Comparison of ENCODE assay signal across 19 mouse cellular contexts in genomic region chr14:122434039-122434438, GRCm38 (mm10). TPM values are rescaled to one million over a fixed set of nuclear protein-coding genes. Genes with fewer than 3 reads are reported as not detected.
"Had no signal": no experiment of that assay in that cellular context is flagged by ENCODE, and none has a peak within 500 bp of the region (broad histone marks: within the 10 kb centered on the region; RNA-seq: fewer than 3 reads in every experiment).

No protein-coding gene starts in this region.

- H3K9me3 ChIP-seq: limb, embryonic 12.5 days; limb, embryonic 15.5 days; lung, embryonic 15.5 days had no signal

- H3K36me3 ChIP-seq: limb, embryonic 12.5 days; limb, embryonic 15.5 days; lung, embryonic 15.5 days had no signal

- H3K4me1 ChIP-seq: limb, embryonic 15.5 days; lung, embryonic 15.5 days had no signal

- H3K4me3 ChIP-seq: limb, embryonic 12.5 days; limb, embryonic 15.5 days; lung, embryonic 15.5 days had no signal

- DNase-seq: kidney, adult 2 months; kidney, postnatal 36 days; layer of hippocampus, postnatal 36 days; left cerebral cortex, postnatal 4 days; lung, adult 18-20 months; lung, postnatal 10 days; lung, postnatal 36 days; midbrain, embryonic 14.5 days; right cerebral cortex, adult 18-20 months; right cerebral cortex, postnatal 14 days; right cerebral cortex, postnatal 4 days; thymus, adult 2 months; thymus, postnatal 25 days had no signal

RNA-seq across cellular contexts. Expression of gene Gm5089, which starts 16.9 kb away (rescaled TPM):
- total RNA-seq: megakaryocyte-erythroid progenitor cell, adult 5-6 weeks had no signal

RNA-seq across cellular contexts. Expression of gene Zic5, which starts 31.4 kb away (rescaled TPM):
- total RNA-seq: megakaryocyte-erythroid progenitor cell, adult 5-6 weeks had no signal

RNA-seq across cellular contexts. Expression of gene Zic2, which starts 41.2 kb away (rescaled TPM):
- total RNA-seq: megakaryocyte-erythroid progenitor cell, adult 5-6 weeks had no signal

RNA-seq across cellular contexts. Expression of gene Gm10837, which starts 56.3 kb away (rescaled TPM):
- total RNA-seq: layer of hippocampus, postnatal 10 days; layer of hippocampus, postnatal 36 days; left cerebral cortex, adult 8-10 months; megakaryocyte-erythroid progenitor cell, adult 5-6 weeks had no signal
